Mouse (Mus musculus): ENCODE measurements at regions not wholly inside any gene's neighbourhood (a gene's known extent, or its start where the extent isn't known, plus 50 kb on each side); places are given as distances from the start of the nearest gene placed in this dataset.

DNA sequence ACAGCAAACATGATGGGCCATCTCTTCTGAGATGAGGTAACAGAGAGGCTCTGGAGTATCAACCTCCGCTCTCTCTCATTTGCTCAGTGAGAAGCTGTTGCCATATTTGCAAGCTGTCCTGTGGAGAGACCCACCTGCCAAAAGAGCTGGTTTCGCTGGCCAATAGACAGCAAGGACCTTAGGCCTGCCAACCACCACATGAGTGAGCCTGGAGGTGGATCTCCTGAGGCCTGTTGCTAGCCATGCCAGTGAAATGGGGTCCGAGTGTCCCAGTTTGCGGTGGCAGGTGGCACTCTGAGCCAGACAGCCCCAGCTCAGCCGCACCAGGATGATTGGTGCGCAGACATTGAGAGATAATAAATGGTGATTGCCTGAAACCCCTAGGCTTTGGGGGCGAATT lies 143.9 kb upstream of the Gjb5 start:
- Histone ChIP-seq H3K27ac (ENCODE audit: insufficient read depth, low read depth, low read length) (no peak overlapping the region), H3K4me3 (ENCODE audit: insufficient read depth, low read depth, low read length) (no peak overlapping the region), H3K4me1 (ENCODE audit: control insufficient read depth, insufficient read depth, low read length) (no peaks in the 10 kb centered on the region)
- TF ChIP-seq CTCF (IDR thresholded peaks at IDR 0.05; ENCODE audit: insufficient read depth, low read depth, low read length) (no peak), POLR2A (IDR thresholded peaks at IDR 0.05; ENCODE audit: insufficient read depth, low read depth, low read length) (no peak)
- 97% methylated on average over 7 of the region's 7 CpGs for WGBS

DNA sequence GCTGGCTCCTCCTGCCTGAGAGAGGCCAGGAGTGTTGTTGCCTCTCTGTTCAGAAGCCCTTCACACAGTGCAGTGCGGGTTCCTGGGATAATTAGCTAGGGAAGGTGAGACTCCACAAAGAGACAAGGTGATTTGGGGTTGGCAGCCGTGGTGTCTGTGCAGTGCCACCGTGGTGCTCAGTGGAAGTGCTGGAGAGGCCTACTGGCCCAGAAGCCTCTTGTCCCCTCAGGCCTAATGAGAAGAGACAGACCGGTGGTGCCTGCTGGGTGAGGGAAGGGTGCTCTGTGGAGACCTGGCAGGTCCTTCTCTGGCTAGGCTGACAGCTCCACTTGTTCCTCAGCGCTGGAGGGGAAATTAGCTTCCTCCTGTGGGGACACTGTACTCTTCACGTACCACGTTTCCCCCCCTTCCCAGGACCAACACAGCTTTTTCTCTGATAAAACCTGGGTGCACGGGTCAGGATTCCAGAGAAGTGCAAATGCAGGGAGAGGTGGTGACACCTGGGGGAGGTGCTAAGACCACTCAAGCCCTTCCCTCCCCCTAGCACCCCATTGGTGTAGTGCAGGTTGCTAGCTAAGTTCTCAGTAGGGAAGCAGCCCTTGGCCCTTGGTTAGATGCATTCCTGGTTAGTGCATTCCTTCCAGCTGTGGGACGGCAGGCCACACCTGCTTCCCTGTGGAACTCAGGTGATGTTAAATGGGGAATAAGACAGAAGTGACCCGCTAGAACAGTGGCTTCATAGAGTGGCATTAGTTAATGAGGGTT lies 129.2 kb upstream of the Gjb5 start:
- H3K27ac ChIP-seq (ENCODE audit: insufficient read depth, low read depth, low read length): no peak overlapping the region
- TF ChIP-seq CTCF (IDR thresholded peaks at IDR 0.05; ENCODE audit: insufficient read depth, low read depth, low read length): no peak
- no peak for TF ChIP-seq POLR2A (IDR thresholded peaks at IDR 0.05; ENCODE audit: insufficient read depth, low read depth, low read length)
- 77% methylated on average over 10 of the region's 10 CpGs for WGBS

DNA sequence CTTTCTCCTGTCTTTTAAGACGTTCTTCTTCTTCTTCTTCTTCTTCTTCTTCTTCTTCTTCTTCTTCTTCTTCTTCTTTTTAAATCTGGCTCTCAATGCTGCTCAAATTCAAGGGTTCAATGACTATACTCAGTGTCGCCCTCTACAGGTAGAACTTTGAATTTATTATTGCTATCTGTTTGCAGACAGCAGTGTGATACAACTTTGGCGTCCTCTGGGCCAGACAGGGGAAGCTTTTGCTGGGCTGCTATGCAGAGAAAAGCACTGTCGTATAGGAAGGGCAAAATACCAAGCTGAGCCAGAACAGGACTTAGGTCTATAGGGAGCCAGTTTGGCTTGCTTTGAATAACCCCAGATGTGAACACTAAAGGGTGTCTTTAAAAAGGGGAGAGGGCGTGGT lies 127.3 kb upstream of the Gjb5 start:
- WGBS: 84% methylated on average over 5 of the region's 5 CpGs
- H3K4me1 ChIP-seq (ENCODE audit: control insufficient read depth, insufficient read depth, low read length): peaks cover 4% of the 10 kb centered on the region
- TF ChIP-seq POLR2A (IDR thresholded peaks at IDR 0.05; ENCODE audit: insufficient read depth, low read depth, low read length) (no peak), CTCF (IDR thresholded peaks at IDR 0.05; ENCODE audit: insufficient read depth, low read depth, low read length) (no peak)
- H3K4me3 ChIP-seq (ENCODE audit: insufficient read depth, low read depth, low read length): no peak overlapping the region
- no peak overlapping the region for H3K27ac ChIP-seq (ENCODE audit: insufficient read depth, low read depth, low read length)

More for the DNA sequence above, 129.2 kb upstream of the Gjb5 start:
- Histone ChIP-seq H3K4me1 (ENCODE audit: control insufficient read depth, insufficient read depth, low read length) (no peaks in the 10 kb centered on the region), H3K4me3 (ENCODE audit: insufficient read depth, low read depth, low read length) (no peak overlapping the region)

DNA sequence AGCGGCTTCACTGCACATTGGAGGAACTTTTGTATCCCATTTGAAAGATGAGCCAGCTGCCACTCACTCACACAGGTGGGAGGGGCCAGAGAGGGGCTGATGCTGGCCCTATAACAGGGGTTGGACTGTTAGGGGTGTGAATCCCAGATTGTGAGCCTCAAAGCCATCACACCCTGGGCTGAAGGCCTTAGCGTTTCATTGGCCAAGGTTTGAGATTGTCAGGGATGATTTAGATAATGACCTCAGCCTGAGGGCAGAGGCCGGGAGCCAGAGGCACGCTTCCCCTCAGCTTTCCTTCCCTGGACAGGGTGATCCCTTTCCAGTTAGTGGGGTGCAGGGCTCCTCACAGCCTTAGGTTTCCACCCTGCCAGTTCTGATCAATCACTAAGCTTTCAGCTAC lies 124.5 kb upstream of the Gjb5 start:
- no peak overlapping the region for H3K4me3 ChIP-seq (ENCODE audit: insufficient read depth, low read depth, low read length)
- no peak overlapping the region for H3K27ac ChIP-seq (ENCODE audit: insufficient read depth, low read depth, low read length)
- no peak for TF ChIP-seq CTCF (IDR thresholded peaks at IDR 0.05; ENCODE audit: insufficient read depth, low read depth, low read length)
- TF ChIP-seq POLR2A (IDR thresholded peaks at IDR 0.05; ENCODE audit: insufficient read depth, low read depth, low read length): no peak
- WGBS: 85% methylated on average over 4 of the region's 4 CpGs
- H3K4me1 ChIP-seq (ENCODE audit: control insufficient read depth, insufficient read depth, low read length): peaks cover 4% of the 10 kb centered on the region

DNA sequence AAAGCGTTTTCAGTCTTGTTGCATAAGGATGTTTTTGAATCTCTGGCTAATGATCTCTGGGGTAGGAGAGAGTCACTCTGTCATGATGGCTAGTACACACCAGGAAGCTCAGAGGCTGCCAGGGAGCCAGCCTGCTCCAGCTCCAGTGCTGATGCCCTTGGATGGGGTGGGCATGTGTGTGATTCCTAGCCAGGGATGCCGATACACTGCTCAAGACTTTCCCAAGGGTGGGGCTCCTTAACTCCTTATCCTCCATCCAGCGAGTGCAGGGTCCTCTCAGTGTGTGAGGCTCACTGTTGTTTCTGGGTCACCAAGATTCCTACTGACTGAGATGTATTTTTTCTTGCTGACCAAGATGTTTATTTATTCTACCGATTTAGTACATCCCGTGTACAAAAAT lies 122.4 kb upstream of the Gjb5 start:
- Histone ChIP-seq H3K4me1 (ENCODE audit: control insufficient read depth, insufficient read depth, low read length) (peaks cover 4% of the 10 kb centered on the region), H3K27ac (ENCODE audit: insufficient read depth, low read depth, low read length) (no peak overlapping the region), H3K4me3 (ENCODE audit: insufficient read depth, low read depth, low read length) (no peak overlapping the region)
- 81% methylated on average over 5 of the region's 5 CpGs for WGBS
- no peak for TF ChIP-seq POLR2A (IDR thresholded peaks at IDR 0.05; ENCODE audit: insufficient read depth, low read depth, low read length)
- no peak for TF ChIP-seq CTCF (IDR thresholded peaks at IDR 0.05; ENCODE audit: insufficient read depth, low read depth, low read length)

DNA sequence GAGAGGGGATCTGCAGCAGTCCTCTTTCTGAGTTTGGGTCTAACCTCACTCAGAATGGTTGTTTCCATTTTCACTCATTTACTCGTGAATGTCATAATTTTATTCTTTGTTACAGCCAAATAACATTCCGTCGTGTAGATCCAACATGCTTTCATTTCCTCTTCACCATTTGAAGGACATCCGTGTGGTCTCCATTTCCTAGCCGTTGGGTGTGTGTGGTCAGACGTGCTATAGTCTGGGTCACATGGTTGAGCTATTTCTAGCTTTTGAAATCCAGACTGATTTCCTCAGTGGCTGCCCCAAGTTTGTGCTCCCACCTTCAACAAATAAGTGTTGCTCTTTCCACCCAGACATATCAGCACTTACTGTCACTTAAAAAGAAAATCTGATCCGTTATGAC lies 111.9 kb upstream of the Gjb5 start:
- Histone ChIP-seq H3K4me1 (ENCODE audit: control insufficient read depth, insufficient read depth, low read length) (no peaks in the 10 kb centered on the region), H3K27ac (ENCODE audit: insufficient read depth, low read depth, low read length) (no peak overlapping the region), H3K4me3 (ENCODE audit: insufficient read depth, low read depth, low read length) (no peak overlapping the region)
- no peak for TF ChIP-seq POLR2A (IDR thresholded peaks at IDR 0.05; ENCODE audit: insufficient read depth, low read depth, low read length)
- no peak for TF ChIP-seq CTCF (IDR thresholded peaks at IDR 0.05; ENCODE audit: insufficient read depth, low read depth, low read length)
- 86% methylated on average over 7 of the region's 7 CpGs for WGBS

DNA sequence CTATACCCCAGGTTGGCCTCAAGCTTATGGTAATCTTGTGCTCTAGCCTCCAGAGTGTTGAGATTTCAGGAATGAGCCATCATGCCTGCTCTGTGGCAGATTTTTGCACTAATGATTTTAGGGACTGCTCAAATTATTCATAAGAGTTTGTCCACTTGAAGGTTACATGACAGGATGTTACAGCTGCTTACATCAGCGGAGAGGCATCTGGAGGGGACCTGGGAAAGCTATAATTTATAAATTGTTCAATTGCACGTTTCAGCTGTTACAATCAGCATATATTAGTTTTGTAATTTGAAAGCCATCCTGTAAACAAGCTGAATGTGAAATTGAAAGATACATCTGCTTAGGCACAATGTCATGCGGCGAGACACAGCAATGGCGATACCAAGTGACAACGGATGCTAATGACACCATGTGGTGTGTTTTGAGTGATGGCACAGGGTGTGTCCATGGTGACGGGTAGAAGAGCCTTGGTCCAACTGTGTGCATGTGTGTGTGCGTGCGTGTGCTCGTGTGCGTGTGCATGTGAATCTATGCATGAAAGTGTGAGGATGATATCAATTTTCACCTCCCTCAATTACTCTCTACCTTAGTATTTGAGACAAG lies 96.6 kb upstream of the Gjb5 start:
- 79% methylated on average over 11 of the region's 11 CpGs for WGBS
- H3K27ac ChIP-seq (ENCODE audit: insufficient read depth, low read depth, low read length): no peak overlapping the region
- H3K4me3 ChIP-seq (ENCODE audit: insufficient read depth, low read depth, low read length): no peak overlapping the region
- TF ChIP-seq POLR2A (IDR thresholded peaks at IDR 0.05; ENCODE audit: insufficient read depth, low read depth, low read length) (no peak), CTCF (IDR thresholded peaks at IDR 0.05; ENCODE audit: insufficient read depth, low read depth, low read length) (no peak)
- no peaks in the 10 kb centered on the region for H3K4me1 ChIP-seq (ENCODE audit: control insufficient read depth, insufficient read depth, low read length)

DNA sequence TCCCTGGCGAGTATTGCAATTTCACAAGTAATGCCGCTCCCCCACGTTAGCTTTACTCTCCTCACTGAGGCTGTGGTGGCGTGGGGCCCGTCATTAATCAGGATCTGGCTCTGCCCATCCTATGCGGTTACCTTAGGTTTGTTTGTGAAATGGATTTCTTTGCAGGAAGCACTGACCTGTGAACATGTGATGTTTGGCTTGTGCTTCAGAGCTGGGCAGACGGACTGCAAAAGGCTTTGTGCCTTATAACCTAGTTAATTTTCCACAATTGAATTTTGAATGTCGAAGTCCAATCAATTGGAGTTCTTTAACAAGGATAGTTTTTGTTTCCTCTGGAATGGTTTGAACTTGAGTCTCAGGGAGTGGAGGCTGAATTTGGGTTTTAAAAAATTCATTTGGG lies 94.1 kb upstream of the Gjb5 start:
- TF ChIP-seq POLR2A (IDR thresholded peaks at IDR 0.05; ENCODE audit: insufficient read depth, low read depth, low read length) (no peak), CTCF (IDR thresholded peaks at IDR 0.05; ENCODE audit: insufficient read depth, low read depth, low read length) (no peak)
- 74% methylated on average over 8 of the region's 8 CpGs for WGBS
- Histone ChIP-seq H3K4me3 (ENCODE audit: insufficient read depth, low read depth, low read length) (no peak overlapping the region), H3K27ac (ENCODE audit: insufficient read depth, low read depth, low read length) (no peak overlapping the region), H3K4me1 (ENCODE audit: control insufficient read depth, insufficient read depth, low read length) (no peaks in the 10 kb centered on the region)

DNA sequence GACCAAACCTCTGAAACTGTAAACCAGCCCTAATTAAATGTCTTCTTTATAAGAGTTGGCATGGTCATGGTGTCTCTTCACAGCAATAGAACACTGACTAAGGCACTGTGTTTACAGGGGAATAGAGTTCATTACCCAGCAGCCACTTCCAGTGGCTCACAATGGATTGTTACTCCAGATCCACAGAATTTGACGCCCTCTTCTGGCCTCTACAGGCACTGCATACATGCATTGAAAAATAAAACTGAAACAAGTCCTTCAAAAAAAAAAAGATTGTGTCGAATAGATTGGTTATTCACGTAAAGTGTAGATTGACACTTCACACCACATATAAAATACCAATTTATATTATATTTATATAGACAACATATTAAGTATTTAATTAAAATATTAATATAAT lies 87.3 kb upstream of the Gjb5 start:
- TF ChIP-seq POLR2A (IDR thresholded peaks at IDR 0.05; ENCODE audit: insufficient read depth, low read depth, low read length): no peak
- TF ChIP-seq CTCF (IDR thresholded peaks at IDR 0.05; ENCODE audit: insufficient read depth, low read depth, low read length): no peak
- H3K4me3 ChIP-seq (ENCODE audit: insufficient read depth, low read depth, low read length): no peak overlapping the region
- no peak overlapping the region for H3K27ac ChIP-seq (ENCODE audit: insufficient read depth, low read depth, low read length)
- 67% methylated on average over 3 of the region's 3 CpGs for WGBS
- no peaks in the 10 kb centered on the region for H3K4me1 ChIP-seq (ENCODE audit: control insufficient read depth, insufficient read depth, low read length)
